Mouse (Mus musculus) forebrain, postnatal 0 days (tissue): ENCODE data around the gene Cobll1. TPM values are rescaled to one million over a fixed set of nuclear protein-coding genes. Genes with fewer than 3 reads are reported as not detected.

ENCODE experiments used
- ATAC-seq: fragments of 200-750 bp; cut with Nextera tagmentation; 2 replicates; pipeline ENCODE4 v1.8.0; 2017; ENCODE audit warnings: mild to moderate bottlenecking, moderate library complexity
- DNase-seq: peaks from one replicate; pipeline ENCODE4 v3.0.0-alpha.2; 2015
- H3K27ac ChIP-seq: fragments of 300-500 bp; sonication (generic); 2 replicates; pipeline ENCODE4 v1.5.1; 2014; ENCODE audit warnings: low read depth, mild to moderate bottlenecking, antibody characterized with exemption, low read length, moderate library complexity, mixed read lengths
- H3K27me3 ChIP-seq: fragments of 300-500 bp; sonication (generic); 2 replicates; pipeline ENCODE4 v1.6.1; 2014; ENCODE audit warnings: mild to moderate bottlenecking, low read length, mixed read lengths; ENCODE audit not compliant: insufficient read depth
- H3K36me3 ChIP-seq: fragments of 300-500 bp; sonication (generic); 2 replicates; pipeline ENCODE4 v1.6.1; 2014; ENCODE audit warnings: mild to moderate bottlenecking, moderate library complexity; ENCODE audit not compliant: insufficient read depth
- H3K4me1 ChIP-seq: fragments of 300-500 bp; sonication (generic); 2 replicates; pipeline ENCODE4 v1.6.1; 2014; ENCODE audit warnings: antibody characterized with exemption; ENCODE audit not compliant: insufficient read depth
- H3K4me2 ChIP-seq: fragments of 300-500 bp; sonication (generic); 2 replicates; pipeline ENCODE4 v1.6.1; 2014; ENCODE audit warnings: low read depth, mild to moderate bottlenecking, moderate library complexity
- H3K4me3 ChIP-seq: fragments of 300-500 bp; sonication (generic); 2 replicates; pipeline ENCODE4 v1.5.1; 2014; ENCODE audit warnings: low read depth, low read length, mixed read lengths
- H3K9ac ChIP-seq: fragments of 300-500 bp; sonication (generic); 2 replicates; pipeline ENCODE4 v1.6.1; 2014; ENCODE audit warnings: mild to moderate bottlenecking
- H3K9me3 ChIP-seq: fragments of 300-500 bp; sonication (generic); 2 replicates; pipeline ENCODE4 v1.6.1; 2016; ENCODE audit warnings: low read length
- CTCF ChIP-seq: sonication (generic); IDR thresholded peaks from 2 replicates; pipeline ENCODE4 v1.5.1; 2016; ENCODE audit warnings: antibody characterized with exemption, control low read depth, low read depth
- WGBS: fragments of 180-500 bp; shearing (Covaris S2); extraction: QIAGEN DNeasy Blood & Tissue Kit; methylation state at CpG from one replicate; pipeline ENCODE4 v1.1.7; 2014; 5-methylcytosine and 5-hydroxymethylcytosine counted together
- polyA plus RNA-seq: library from polyadenylated mRNA; unstranded; fragments of >200 nt; fragmentation: Nextera tagmentation; extraction: Ambion mirVana; gene quantifications from 2 replicates; pipeline ENCODE4 v1.2.1, GENCODE M21; 2015
- total RNA-seq: library from RNA; depleted of rRNA; stranded (reverse); fragments of >200 nt; gene quantifications from 2 replicates; pipeline ENCODE4 v1.2.3, GENCODE M21; 2014

The Cobll1 gene
- total and polyA plus RNA-seq, 2 experiments from 2014 or later = 3.2 to 3.6 TPM

DNA sequence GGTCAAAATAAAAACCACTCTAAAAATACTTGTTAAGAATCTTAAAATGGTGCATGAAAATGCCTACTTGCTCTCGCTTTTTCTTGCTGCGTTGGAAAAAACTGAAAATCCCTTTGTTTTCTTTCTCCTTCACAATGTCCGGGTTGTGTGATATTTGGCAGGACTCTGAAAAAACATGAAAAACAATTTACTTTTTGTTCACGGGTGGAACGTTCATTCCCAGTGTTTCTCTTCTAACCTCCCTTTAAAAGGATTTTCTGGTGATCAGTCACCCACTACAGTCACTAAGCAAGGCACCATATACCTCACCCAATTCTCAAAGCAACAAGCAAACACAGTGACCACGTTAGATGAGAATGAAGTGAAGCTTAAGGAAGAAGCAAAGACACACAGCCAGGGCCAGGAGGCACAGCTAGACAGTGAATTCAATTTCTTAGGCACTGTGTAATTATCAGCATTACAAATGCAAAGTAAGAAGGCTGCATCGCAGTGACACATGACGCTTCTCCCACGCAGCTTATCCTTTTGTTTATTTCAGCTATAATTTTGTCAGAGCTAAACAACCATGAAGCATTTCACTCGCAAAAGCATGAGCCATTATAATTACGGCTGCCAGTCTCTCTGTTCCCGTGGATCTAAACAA lies 112.9 kb downstream of the Cobll1 start:
- peak; percentile 58 for DNase-seq
- Histone ChIP-seq H3K4me1 (peaks cover 6% of the 10 kb centered on the region), H3K9me3 (no peaks in the 10 kb centered on the region), H3K4me3 (no peak overlapping the region), H3K9ac (peak overlapping the region; percentile 26; the same call in 1 of the 2 replicates), H3K27me3 (no peaks in the 10 kb centered on the region), H3K36me3 (no peaks in the 10 kb centered on the region), H3K4me2 (peak overlapping the region; percentile 29; the same call in 1 of the 2 replicates), H3K27ac (peak overlapping the region; percentile 47; the same call in 1 of the 2 replicates)
- WGBS = 22% methylated on average over 12 of the region's 12 CpGs
- no peak for TF ChIP-seq CTCF
- peak; percentile 87 for ATAC-seq

GRCm38 (mm10) chr2:65123702-65124101 lies 115.5 kb downstream of the Cobll1 start:
- Histone ChIP-seq H3K27ac (no peak overlapping the region), H3K36me3 (no peaks in the 10 kb centered on the region), H3K27me3 (no peaks in the 10 kb centered on the region), H3K9ac (no peak overlapping the region), H3K4me2 (no peak overlapping the region), H3K4me3 (no peak overlapping the region), H3K9me3 (no peaks in the 10 kb centered on the region), H3K4me1 (peaks cover 6% of the 10 kb centered on the region)
- 72% methylated on average over 3 of the region's 3 CpGs for WGBS
- no peak for TF ChIP-seq CTCF
- no peak for DNase-seq
- ATAC-seq = no peak

- Histone ChIP-seq H3K9ac (no peak overlapping the region), H3K9me3 (no peaks in the 10 kb centered on the region), H3K4me1 (peaks cover 3% of the 10 kb centered on the region), H3K4me2 (no peak overlapping the region), H3K4me3 (no peak overlapping the region), H3K27ac (no peak overlapping the region), H3K27me3 (no peaks in the 10 kb centered on the region), H3K36me3 (no peaks in the 10 kb centered on the region)
- ATAC-seq (no peak), DNase-seq (peak; percentile 74)
- TF ChIP-seq CTCF = peak; percentile 74
- WGBS = 9% methylated on average over 1 of the region's 1 CpGs
Observed at GRCm38 (mm10) chr2:65121435-65121834, 117.8 kb downstream of the Cobll1 start.

- WGBS = 66% methylated on average over 3 of the region's 3 CpGs
- no peak for ATAC-seq
- Histone ChIP-seq H3K36me3 (no peaks in the 10 kb centered on the region), H3K27ac (no peak overlapping the region), H3K27me3 (no peaks in the 10 kb centered on the region), H3K4me1 (no peaks in the 10 kb centered on the region), H3K4me2 (no peak overlapping the region), H3K9me3 (no peaks in the 10 kb centered on the region), H3K9ac (no peak overlapping the region), H3K4me3 (no peak overlapping the region)
- TF ChIP-seq CTCF = no peak
- DNase-seq = no peak
Observed at GRCm38 (mm10) chr2:65121012-65121411, 118.2 kb downstream of the Cobll1 start.

DNA sequence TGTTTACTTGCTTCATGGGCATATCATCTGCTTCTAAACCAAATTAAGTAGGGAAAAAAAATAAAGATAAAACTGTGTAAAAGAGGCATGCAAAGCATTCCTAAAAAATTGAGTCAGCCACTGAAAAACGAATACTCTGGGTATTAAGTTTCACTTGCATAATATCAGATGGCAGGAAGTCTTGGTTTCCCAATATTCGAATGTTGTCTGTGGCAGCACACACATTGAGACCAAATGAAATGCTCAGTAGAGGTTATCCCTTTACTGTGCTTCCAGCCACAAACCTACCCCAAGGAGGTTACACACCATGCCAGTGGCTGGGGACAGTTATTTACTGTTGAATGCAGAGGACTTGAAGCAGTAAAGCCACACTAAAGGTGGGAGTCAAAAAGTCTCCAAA lies 119.1 kb downstream of the Cobll1 start:
- Histone ChIP-seq H3K4me3 (no peak overlapping the region), H3K4me2 (no peak overlapping the region), H3K27ac (no peak overlapping the region), H3K9me3 (no peaks in the 10 kb centered on the region), H3K4me1 (no peaks in the 10 kb centered on the region), H3K9ac (no peak overlapping the region), H3K27me3 (no peaks in the 10 kb centered on the region), H3K36me3 (no peaks in the 10 kb centered on the region)
- 79% methylated on average over 2 of the region's 2 CpGs for WGBS
- TF ChIP-seq CTCF = no peak
- ATAC-seq (no peak), DNase-seq (no peak)

DNA sequence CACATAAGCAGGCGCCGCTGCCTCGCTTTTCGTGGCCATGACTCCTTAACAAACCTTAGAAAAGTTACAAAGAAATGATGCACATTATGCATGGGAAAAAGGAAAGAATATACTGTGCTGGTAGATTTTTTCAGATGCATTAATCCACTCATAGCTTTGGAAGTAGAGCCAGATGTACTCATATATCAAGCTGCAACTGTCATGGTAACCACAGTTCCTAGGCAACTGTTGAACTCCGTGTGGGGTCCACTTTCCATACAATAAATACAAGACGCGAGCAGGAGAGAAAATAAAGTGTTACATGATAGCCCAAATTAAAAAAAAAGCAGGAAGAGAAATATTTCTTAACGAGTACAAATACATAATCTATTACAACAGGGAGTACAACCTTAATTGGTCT lies 119.5 kb downstream of the Cobll1 start:
- TF ChIP-seq CTCF = no peak
- Histone ChIP-seq H3K27ac (no peak overlapping the region), H3K36me3 (no peaks in the 10 kb centered on the region), H3K9me3 (no peaks in the 10 kb centered on the region), H3K27me3 (no peaks in the 10 kb centered on the region), H3K4me2 (no peak overlapping the region), H3K9ac (no peak overlapping the region), H3K4me1 (no peaks in the 10 kb centered on the region), H3K4me3 (no peak overlapping the region)
- 0 out of 2 replicates have a peak, but pooled peaks have one; percentile 45 for ATAC-seq
- WGBS = 67% methylated on average over 8 of the region's 8 CpGs
- no peak for DNase-seq

DNA sequence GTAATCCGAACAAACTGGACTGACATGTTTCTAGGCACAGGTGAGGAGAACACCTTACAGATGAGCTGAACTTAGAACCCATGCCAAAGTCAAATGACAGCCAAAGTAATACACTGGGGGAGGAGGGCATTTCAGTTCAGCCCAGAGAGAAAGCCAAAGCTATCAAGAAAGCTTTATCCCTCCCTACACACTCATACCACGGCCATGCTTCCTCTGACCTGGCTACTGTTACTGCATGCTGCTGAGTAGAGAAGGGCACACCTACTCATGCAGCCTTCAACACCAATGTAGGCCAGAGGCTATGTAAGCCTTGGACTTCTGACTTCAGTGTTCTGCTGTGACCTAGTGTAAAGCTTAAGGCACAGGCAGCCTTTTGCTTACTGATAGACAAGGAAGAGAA lies 120.1 kb downstream of the Cobll1 start:
- ATAC-seq (no peak), DNase-seq (no peak)
- Histone ChIP-seq H3K27ac (no peak overlapping the region), H3K4me3 (no peak overlapping the region), H3K9me3 (no peaks in the 10 kb centered on the region), H3K9ac (no peak overlapping the region), H3K4me1 (no peaks in the 10 kb centered on the region), H3K36me3 (no peaks in the 10 kb centered on the region), H3K4me2 (no peak overlapping the region), H3K27me3 (no peaks in the 10 kb centered on the region)
- TF ChIP-seq CTCF = no peak
- 88% methylated on average over 2 of the region's 2 CpGs for WGBS
